Mouse (Mus musculus) embryonic facial prominence, embryonic 13.5 days (tissue): ENCODE data around the gene Arsa. TPM values are rescaled to one million over a fixed set of nuclear protein-coding genes. Genes with fewer than 3 reads are reported as not detected.
A peak's percentile ranks its signal among the peaks of the same experiment; 100 is the strongest.

Source experiments
- ATAC-seq: fragments of 200-750 bp; cut with Nextera tagmentation; 2 replicates; pipeline ENCODE4 v1.8.0; 2017; ENCODE audit warnings: low read depth; ENCODE audit not compliant: insufficient number of reproducible peaks, insufficient read depth, low FRiP score, low TSS enrichment
- H3K27ac ChIP-seq: fragments of 300-500 bp; sonication (generic); 2 replicates; pipeline ENCODE4 v1.5.1; 2015; ENCODE audit warnings: moderate library complexity, mild to moderate bottlenecking, inconsistent platforms
- H3K27me3 ChIP-seq: fragments of 300-500 bp; sonication (generic); 2 replicates; pipeline ENCODE4 v1.6.1; 2015; ENCODE audit warnings: mild to moderate bottlenecking, inconsistent platforms
- H3K36me3 ChIP-seq: fragments of 300-500 bp; sonication (generic); 2 replicates; pipeline ENCODE4 v1.6.1; 2015; ENCODE audit warnings: mild to moderate bottlenecking, inconsistent platforms
- H3K4me1 ChIP-seq: fragments of 300-500 bp; sonication (generic); 2 replicates; pipeline ENCODE4 v1.6.1; 2015; ENCODE audit warnings: inconsistent platforms
- H3K4me2 ChIP-seq: fragments of 300-500 bp; sonication (generic); 2 replicates; pipeline ENCODE4 v1.6.1; 2015; ENCODE audit warnings: moderate library complexity, mild to moderate bottlenecking, inconsistent platforms
- H3K4me3 ChIP-seq: fragments of 300-500 bp; sonication (generic); 2 replicates; pipeline ENCODE4 v1.5.1; 2015; ENCODE audit warnings: mild to moderate bottlenecking, inconsistent platforms
- H3K9ac ChIP-seq: fragments of 300-500 bp; sonication (generic); 2 replicates; pipeline ENCODE4 v1.6.1; 2015; ENCODE audit warnings: mild to moderate bottlenecking, inconsistent platforms
- H3K9me3 ChIP-seq: fragments of 300-500 bp; sonication (generic); 2 replicates; pipeline ENCODE4 v1.6.1; 2016; ENCODE audit warnings: inconsistent platforms
- WGBS: fragments of 180-500 bp; shearing (Covaris S2); methylation state at CpG from one replicate; pipeline ENCODE4 v1.1.7; 2015; ENCODE audit warnings: mixed read lengths; 5-methylcytosine and 5-hydroxymethylcytosine counted together
- polyA plus RNA-seq: library from polyadenylated mRNA; unstranded; fragments of >200 nt; fragmentation: Nextera tagmentation; extraction: Ambion mirVana; gene quantifications from 2 replicates; pipeline ENCODE4 v1.2.1, GENCODE M21; 2015

Arsa gene
- polyA plus RNA-seq, 1 experiment from 2014 or later: 20.8 TPM

- Histone ChIP-seq H3K4me1 (peaks cover 12% of the 10 kb centered on the region), H3K9ac (no peak overlapping the region), H3K36me3 (peaks cover 41% of the 10 kb centered on the region), H3K27ac (no peak overlapping the region), H3K4me2 (no peak overlapping the region), H3K9me3 (no peaks in the 10 kb centered on the region), H3K4me3 (no peak overlapping the region), H3K27me3 (peaks cover 21% of the 10 kb centered on the region; the same call in 1 of the 2 replicates)
- WGBS: 94% methylated on average over 9 of the region's 9 CpGs
- no peak for ATAC-seq
Measured at GRCm38 (mm10) chr15:89504838-89505237, 27.6 kb upstream of the Arsa start.

GRCm38 (mm10) chr15:89501321-89501720 lies 24.1 kb upstream of the Arsa start:
- H3K9me3 ChIP-seq: no peaks in the 10 kb centered on the region
- H3K27me3 ChIP-seq: peaks cover 50% of the 10 kb centered on the region
- H3K9ac ChIP-seq: no peak overlapping the region
- WGBS: 87% methylated on average over 3 of the region's 3 CpGs
- peaks cover 28% of the 10 kb centered on the region for H3K36me3 ChIP-seq
- no peak overlapping the region for H3K4me3 ChIP-seq
- peaks cover 24% of the 10 kb centered on the region for H3K4me1 ChIP-seq
- no peak overlapping the region for H3K27ac ChIP-seq
- peak overlapping the region; percentile 94 for H3K4me2 ChIP-seq
- ATAC-seq: no peak

- peak overlapping the region; percentile 94 for H3K4me2 ChIP-seq
- peak overlapping the region; percentile 73 for H3K4me3 ChIP-seq
- WGBS: 1% methylated on average over 35 of the region's 35 CpGs
- H3K9me3 ChIP-seq: no peaks in the 10 kb centered on the region
- peaks cover 24% of the 10 kb centered on the region for H3K4me1 ChIP-seq
- peak overlapping the region; percentile 82 for H3K9ac ChIP-seq
- peak; percentile 39; the same call in 1 of the 2 replicates for ATAC-seq
- no peak overlapping the region for H3K27ac ChIP-seq
- peaks cover 52% of the 10 kb centered on the region for H3K27me3 ChIP-seq
- H3K36me3 ChIP-seq: peaks cover 20% of the 10 kb centered on the region
Measured at GRCm38 (mm10) chr15:89500221-89500791, 23.1 kb upstream of the Arsa start.

- Histone ChIP-seq H3K4me1 (peaks cover 24% of the 10 kb centered on the region), H3K9ac (peak overlapping the region; percentile 82), H3K36me3 (peaks cover 19% of the 10 kb centered on the region), H3K27ac (peak overlapping the region; percentile 74), H3K27me3 (peaks cover 52% of the 10 kb centered on the region), H3K4me3 (peak overlapping the region; percentile 73), H3K4me2 (peak overlapping the region; percentile 94), H3K9me3 (peaks cover 3% of the 10 kb centered on the region)
- under 1% methylated on average over 42 of the region's 60 CpGs for WGBS
- peak; percentile 64 for ATAC-seq
Measured at GRCm38 (mm10) chr15:89499784-89500220, 22.6 kb upstream of the Arsa start.

- Histone ChIP-seq H3K27me3 (peaks cover 52% of the 10 kb centered on the region), H3K4me1 (peaks cover 24% of the 10 kb centered on the region), H3K9ac (peak within 1 kb of the TSS; percentile 82), H3K27ac (peak within 1 kb of the TSS; percentile 74), H3K36me3 (peaks cover 13% of the 10 kb centered on the region), H3K4me3 (peak within 1 kb of the TSS; percentile 73), H3K4me2 (peak within 1 kb of the TSS; percentile 94), H3K9me3 (peaks cover 3% of the 10 kb centered on the region)
- under 1% methylated on average over 47 of the region's 72 CpGs for WGBS
- peak; percentile 15; the same call in 1 of the 2 replicates for ATAC-seq
Measured at GRCm38 (mm10) chr15:89498961-89499688, 21.9 kb upstream of the Arsa start, which contains the start of gene Shank3. Shank3 (plus strand) TSS chr15:89499623.

GRCm38 (mm10) chr15:89498049-89498960 lies 21.1 kb upstream of the Arsa start:
- H3K27ac ChIP-seq: 0 out of 2 replicates have a peak overlapping the region, but pooled peaks have one; percentile 16
- H3K9me3 ChIP-seq: peaks cover 3% of the 10 kb centered on the region
- H3K4me3 ChIP-seq: peak overlapping the region; percentile 73
- 2% methylated on average over 41 of the region's 41 CpGs for WGBS
- H3K27me3 ChIP-seq: peaks cover 52% of the 10 kb centered on the region
- H3K9ac ChIP-seq: peak overlapping the region; percentile 82
- peaks cover 5% of the 10 kb centered on the region for H3K36me3 ChIP-seq
- H3K4me2 ChIP-seq: peak overlapping the region; percentile 94
- no peak; the same call in 1 of the 2 replicates for ATAC-seq
- peaks cover 24% of the 10 kb centered on the region for H3K4me1 ChIP-seq

- Histone ChIP-seq H3K36me3 (no peaks in the 10 kb centered on the region), H3K4me3 (peak overlapping the region; percentile 73; the same call in 1 of the 2 replicates), H3K27me3 (peaks cover 52% of the 10 kb centered on the region), H3K9me3 (peaks cover 3% of the 10 kb centered on the region), H3K4me1 (peaks cover 24% of the 10 kb centered on the region), H3K27ac (no peak overlapping the region), H3K4me2 (no peak overlapping the region), H3K9ac (no peak overlapping the region)
- no peak for ATAC-seq
- 16% methylated on average over 4 of the region's 4 CpGs for WGBS
Measured at GRCm38 (mm10) chr15:89497391-89498048, 20.3 kb upstream of the Arsa start.

GRCm38 (mm10) chr15:89496841-89497240 lies 19.6 kb upstream of the Arsa start:
- WGBS: 34% methylated on average over 2 of the region's 2 CpGs
- no peak for ATAC-seq
- Histone ChIP-seq H3K9me3 (peaks cover 3% of the 10 kb centered on the region), H3K4me2 (no peak overlapping the region), H3K36me3 (no peaks in the 10 kb centered on the region), H3K4me3 (no peak overlapping the region), H3K9ac (no peak overlapping the region), H3K4me1 (peaks cover 24% of the 10 kb centered on the region), H3K27me3 (peaks cover 49% of the 10 kb centered on the region), H3K27ac (no peak overlapping the region)

GRCm38 (mm10) chr15:89496131-89496530 lies 18.9 kb upstream of the Arsa start:
- H3K9me3 ChIP-seq: peaks cover 3% of the 10 kb centered on the region
- no peak overlapping the region for H3K4me3 ChIP-seq
- 46% methylated on average over 4 of the region's 4 CpGs for WGBS
- H3K27ac ChIP-seq: no peak overlapping the region
- ATAC-seq: no peak
- H3K36me3 ChIP-seq: no peaks in the 10 kb centered on the region
- H3K4me1 ChIP-seq: peaks cover 22% of the 10 kb centered on the region
- peaks cover 42% of the 10 kb centered on the region for H3K27me3 ChIP-seq
- H3K4me2 ChIP-seq: no peak overlapping the region
- H3K9ac ChIP-seq: no peak overlapping the region

- H3K4me2 ChIP-seq: no peak overlapping the region
- no peak overlapping the region for H3K27ac ChIP-seq
- no peak overlapping the region for H3K9ac ChIP-seq
- ATAC-seq: no peak
- no peaks in the 10 kb centered on the region for H3K36me3 ChIP-seq
- peaks cover 32% of the 10 kb centered on the region for H3K27me3 ChIP-seq
- peaks cover 12% of the 10 kb centered on the region for H3K4me1 ChIP-seq
- peaks cover 3% of the 10 kb centered on the region for H3K9me3 ChIP-seq
- no peak overlapping the region for H3K4me3 ChIP-seq
- WGBS: 77% methylated on average over 4 of the region's 4 CpGs
Measured at GRCm38 (mm10) chr15:89494970-89495369, 17.7 kb upstream of the Arsa start.
